Mouse (Mus musculus) urinary bladder, postnatal 4 days (tissue): Measurements from ENCODE around the gene Fgf3.

Source experiments
- DNase-seq, 2 experiments: peaks; one replicate each; pipeline ENCODE4 v3.0.0; 2021 to 2022; ENCODE audit warnings: low spot score in 2 of 2

Fgf3 gene

DNA sequence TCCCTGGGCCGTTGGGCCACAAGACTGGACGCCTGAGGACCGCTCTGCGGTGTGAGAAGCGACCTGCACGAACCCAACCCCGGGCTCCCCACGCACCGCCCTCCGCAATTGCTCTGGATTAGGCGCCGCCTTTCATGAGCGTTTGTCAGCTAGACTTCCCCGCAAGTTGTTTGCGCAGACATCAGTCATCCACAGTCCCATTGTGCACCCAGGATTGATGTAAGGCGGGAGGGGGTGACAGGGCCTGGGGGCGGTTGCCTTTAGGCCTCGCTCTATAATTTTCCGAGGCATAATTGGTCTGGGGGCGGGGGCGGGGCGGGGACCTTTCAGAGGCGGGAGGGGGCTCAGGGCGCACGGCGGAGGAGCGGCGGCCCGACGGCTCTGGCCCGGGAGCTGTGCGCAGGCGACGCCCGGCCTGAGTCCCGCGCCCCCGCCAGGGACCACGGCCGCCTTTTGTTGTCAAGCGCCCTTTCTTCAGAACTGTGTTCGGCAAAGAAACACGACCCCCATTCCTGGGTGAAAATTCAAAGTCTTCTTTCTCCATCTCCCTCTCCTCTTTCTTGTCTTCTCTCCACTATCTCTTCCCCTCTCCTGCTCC lies at the start of gene Fgf3:
Gene Fgf3 (plus strand): TSS at position 193 of the 598 bp plus-strand sequence.
- DNase-seq = no peak

DNA sequence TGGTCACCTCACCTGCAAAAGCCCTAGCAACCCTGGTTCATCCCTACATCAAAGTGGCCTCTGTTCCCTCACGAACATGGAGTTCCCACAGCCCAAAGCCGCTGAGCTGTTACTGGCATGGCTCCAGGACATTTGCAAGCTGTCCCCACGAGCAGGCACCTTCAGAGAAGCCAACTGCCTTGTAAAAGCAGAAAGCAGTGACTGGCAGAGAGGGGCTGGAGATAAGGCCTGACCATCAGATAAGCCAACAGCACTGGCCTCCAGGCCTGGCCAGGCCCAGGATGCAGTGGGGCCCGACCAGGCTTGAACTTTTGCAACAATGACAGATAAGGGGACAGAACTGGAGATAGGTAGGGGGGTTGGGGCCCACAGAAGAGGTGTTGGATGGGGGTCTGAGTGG lies 49.3 kb upstream of the Fgf3 start:
- no peak for DNase-seq

DNA sequence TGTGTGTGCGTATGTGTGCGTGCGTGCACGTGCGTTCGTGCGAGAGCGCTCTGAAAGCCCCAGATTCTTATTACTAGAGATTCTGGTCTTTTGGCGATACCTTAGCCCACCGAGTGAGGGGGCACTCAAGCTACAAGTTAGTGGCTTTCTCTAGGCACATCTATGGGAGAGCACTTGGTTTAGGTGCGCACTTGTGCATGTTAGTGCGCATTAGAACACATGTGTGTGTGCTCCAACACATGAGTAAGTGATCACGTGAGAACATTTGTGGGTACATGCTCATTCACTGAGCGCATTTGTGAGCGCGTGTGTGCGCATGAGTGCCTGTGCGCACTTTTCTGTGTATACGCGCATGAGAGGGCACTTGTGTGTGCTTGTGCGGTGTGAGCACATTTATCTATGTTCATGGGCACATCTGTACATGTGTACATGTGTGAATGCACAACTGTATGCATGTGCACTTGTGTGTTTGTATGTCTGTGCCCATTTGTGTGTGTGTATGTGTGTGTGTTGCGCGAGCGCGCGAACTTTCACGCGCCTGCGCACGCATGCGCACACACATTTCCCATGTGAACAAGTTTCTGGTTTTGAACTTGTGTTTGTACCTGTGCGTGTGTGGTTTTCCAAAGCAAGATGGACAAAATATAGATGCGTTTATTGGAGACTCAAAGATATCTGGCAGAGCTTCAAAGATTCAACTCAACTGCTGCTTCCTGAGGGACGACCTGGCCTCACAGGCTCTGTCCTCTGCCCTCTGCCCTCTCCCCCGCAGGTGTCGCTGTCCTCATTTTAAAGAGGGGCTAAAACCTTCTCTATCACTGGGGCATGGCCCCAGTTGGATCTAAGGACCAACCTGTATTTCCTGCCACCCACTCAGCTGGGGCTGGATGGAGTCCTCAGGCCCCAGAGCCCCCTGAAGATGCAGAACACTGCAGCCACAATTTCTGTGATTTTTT lies 48.0 kb upstream of the Fgf3 start:
- no peak for DNase-seq

DNA sequence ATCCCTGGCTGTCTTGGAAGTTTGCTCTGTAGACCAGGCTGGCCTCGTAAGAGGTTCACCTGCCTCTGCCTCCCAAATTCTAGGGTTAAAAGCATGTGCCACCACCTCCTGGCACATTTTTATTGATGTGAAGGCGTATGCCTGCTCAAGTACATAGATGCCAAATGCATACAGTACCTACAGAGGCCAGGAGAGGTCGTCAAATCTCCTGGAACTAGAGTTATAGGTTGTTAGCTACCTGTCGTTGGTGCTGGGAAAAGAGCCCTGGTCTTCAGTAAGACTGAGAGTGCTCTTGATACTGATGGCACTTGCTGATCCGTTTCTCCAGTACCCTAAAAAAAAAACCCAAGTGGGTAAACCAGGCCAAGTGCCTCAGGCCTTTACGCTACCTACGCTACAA lies 46.5 kb upstream of the Fgf3 start:
- no peak for DNase-seq

DNA sequence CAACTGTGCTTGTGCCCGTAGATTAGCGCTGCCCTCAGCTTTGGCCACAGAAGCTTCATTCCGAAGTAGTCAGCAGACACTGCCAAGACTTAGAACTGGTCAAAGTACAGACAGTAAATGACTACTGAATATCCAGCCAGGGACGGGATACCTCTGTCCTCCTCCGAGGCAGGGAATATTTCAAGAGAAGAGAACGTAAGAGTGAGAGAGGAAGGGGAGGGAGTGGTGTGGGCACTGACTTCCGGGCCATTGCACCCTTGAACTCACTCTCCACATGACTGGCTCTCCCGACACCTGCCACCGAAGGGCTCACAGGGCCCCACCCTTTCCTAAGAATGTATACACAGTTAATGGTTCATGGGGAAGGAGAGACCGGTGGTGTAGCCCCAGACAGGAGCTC lies 44.6 kb upstream of the Fgf3 start:
- no peak for DNase-seq

DNA sequence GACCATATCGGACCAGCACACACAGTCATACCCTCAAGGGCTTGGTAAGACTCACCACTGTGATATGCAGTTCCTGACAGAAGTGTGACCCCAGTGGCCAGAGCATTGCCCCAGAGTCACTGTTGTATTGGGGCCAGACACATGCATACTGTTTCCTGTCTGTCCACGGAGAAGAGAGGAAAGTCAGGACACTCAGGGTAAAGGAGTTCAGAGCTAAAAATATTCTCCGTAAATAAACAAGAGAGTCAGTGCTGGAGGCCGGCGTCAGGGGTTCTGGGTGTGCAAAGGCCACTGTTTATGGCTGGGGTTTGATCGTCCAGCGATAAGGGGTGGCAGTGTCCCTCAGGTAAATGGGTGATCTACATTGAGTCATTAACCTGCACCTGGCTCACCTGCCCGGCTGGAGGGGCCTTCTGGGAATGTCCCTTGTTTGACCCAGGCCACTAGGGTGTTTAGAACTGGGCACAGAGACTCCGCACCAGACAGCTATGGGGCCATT lies 41.9 kb upstream of the Fgf3 start:
- DNase-seq = no peak

DNA sequence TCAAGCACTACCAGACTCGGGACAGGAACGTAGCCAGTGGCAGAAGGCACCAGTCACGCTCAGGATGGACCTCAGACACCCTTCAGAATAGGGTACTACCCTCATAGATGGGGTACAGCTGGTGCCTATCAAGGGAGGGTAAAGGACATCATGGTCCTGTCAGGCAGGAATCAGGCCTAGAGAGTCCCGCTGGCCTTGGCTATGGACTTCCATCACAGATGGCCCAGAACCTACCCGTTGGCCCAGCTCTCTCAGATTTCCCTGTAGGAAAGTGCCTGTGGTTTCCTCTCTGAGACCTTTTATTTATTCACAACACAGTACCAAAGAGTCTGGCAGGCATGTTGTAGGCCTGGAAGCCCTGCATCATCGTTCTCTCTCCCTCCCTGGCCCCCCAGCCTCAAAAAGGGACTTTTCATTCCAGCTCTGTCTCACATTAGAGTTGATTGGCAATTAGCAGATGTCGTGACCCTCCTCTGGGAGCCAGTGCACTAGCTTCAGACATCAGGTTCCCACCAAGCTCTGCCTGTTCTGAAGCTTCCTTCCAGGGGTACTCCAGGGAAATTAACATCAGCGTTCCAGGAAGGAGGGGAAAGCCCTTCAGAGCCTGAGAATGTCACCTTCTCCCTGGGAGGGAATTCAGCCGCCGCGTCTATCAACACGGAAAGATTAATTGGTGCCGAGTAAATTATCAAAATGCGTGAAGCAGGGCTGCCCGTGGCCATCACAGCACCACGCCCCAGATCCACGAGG lies 40.7 kb upstream of the Fgf3 start:
- no peak for DNase-seq

DNA sequence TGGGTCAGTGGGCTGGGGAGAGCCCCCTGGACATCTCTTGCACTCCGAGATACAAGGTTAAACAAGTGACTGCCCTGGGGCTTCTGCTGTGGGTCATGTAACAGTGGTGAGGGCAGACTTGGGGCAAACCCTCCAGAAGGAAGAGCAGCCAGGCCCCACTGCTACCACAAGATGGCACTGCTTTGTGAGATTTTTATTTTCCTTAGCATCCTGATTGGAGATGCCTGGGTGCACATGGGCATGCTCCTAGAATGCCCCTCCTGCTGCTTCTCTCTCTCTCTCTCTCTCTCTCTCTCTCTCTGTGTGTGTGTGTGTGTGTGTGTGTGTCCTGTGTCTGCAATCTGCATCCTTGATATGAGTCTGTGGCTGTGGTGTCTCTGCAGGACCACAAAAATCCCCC lies 39.4 kb upstream of the Fgf3 start:
- no peak for DNase-seq

DNA sequence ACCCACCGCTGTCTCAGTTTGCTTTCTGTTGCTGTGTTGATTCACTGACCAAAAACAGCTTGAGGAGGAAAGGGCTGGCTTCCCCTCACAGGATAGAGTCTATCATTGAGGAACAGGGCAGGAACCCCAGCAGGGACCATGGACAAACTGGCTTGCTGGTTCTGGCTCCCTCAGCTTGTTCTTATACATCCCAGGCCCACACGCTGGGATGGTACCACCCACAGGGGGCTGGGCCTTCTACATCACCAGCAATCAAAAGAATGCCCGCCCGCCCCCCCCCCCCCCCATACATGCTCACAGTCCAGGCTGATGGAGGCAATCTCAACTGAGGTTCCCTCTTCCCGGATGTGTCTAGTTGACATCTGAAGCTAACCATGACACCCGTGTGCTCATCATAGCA lies 30.8 kb upstream of the Fgf3 start:
- no peak for DNase-seq

DNA sequence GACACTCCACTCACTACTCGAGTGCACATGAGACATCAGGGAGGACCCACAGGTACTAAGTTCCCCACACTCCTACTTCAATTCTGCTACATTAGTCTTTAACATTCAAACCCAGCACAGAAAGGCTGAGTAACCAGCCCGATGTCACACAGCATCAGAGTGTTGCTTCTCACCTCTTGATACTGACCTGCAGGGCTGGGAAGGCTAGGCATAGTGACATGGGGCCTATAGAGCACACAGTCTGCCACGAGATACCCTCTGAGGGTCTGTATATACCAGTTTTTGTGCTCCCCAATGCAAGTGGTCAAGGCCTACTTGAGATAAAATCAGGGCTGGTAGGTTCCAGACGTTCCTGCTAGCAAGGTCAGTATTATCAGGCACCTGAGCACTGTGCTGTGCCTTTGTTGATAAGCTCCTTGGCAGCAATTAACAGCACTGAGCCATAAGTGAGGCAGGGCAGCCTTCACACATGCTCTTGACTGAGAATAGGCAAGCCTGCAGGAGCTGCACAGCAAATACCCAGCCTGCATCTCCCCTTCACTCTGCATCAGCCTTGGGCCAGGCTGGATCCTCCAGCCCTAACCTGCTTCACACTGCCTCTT lies 29.8 kb upstream of the Fgf3 start:
- no peak for DNase-seq

DNA sequence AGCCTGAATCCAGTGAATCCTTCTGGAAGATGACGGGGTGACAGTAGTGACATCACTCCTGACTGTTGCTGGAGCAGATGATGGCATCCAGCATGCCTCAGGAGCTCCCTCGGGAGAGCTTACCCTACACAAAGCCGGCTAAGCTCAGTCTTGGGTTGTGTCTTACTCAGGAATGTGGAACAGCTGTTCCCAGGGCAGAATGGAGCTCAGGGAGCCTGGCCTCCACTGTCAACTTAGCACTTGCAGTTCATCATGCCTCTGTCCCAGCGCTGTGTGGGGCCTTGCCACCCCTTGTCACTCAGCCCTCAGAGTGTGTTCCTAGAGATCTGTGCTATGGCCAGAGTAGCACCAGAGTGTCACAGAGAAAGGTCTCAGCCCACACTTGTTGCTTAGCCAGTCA lies 26.4 kb upstream of the Fgf3 start:
- no peak for DNase-seq

DNA sequence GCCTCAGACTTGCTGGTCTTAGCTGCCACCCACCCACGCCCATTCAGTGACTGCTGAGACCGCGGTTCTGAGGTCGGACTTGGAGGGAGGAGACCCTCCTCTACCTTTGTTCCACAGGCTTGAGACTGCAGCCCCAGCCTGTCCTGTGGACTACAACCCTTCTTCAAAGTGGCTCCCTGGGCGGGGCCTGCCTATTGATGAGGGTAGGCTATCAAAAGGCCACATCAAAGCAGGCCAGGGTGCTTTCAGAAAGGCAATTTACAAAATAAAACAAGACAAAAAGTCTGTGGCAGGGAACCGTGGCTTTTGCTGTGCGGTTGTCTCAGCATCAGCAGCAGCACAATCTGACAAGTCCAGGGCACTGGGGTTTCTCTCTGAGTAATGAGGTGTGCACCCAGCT lies 16.0 kb upstream of the Fgf3 start:
- no peak for DNase-seq

DNA sequence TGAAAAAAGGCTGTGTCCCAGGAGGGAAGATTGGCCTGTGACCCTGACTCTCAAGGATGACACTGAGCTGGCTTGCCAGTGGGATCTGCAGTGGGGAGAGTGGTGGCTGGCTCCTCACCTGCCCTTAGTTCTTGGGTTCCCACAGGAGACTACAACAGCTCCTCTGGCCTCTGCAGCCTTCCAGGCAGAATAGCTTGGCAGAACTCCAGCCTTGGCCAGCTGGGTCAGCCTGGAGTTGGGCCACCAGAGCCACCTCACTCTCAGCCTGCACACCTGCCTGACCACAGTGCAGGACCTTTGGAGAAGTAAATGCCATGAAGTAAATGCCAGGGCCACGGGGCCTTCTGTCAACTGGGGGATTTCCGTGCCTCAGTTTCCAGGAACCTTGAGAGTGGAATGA lies 13.9 kb upstream of the Fgf3 start:
- no peak for DNase-seq

DNA sequence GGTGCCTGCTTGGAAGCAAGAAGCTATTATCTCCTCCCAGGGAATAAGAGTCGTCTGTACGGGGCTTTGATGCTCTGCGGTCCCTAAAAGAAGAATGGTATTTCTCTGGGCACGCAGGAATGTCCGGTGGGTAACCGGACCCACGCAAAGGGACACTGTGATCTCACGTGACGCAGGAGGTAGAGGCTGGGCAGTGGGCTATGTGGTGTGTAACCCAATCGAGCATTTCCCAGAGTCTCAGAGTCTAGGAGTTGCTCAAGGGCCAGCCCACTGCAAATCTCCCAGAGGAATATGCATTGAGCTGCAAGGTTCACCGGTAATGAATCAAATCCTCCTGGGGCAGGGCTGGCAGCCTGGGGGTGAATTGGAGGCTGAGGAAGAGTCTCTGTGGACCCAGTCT lies 9.5 kb upstream of the Fgf3 start:
- DNase-seq = no peak

DNA sequence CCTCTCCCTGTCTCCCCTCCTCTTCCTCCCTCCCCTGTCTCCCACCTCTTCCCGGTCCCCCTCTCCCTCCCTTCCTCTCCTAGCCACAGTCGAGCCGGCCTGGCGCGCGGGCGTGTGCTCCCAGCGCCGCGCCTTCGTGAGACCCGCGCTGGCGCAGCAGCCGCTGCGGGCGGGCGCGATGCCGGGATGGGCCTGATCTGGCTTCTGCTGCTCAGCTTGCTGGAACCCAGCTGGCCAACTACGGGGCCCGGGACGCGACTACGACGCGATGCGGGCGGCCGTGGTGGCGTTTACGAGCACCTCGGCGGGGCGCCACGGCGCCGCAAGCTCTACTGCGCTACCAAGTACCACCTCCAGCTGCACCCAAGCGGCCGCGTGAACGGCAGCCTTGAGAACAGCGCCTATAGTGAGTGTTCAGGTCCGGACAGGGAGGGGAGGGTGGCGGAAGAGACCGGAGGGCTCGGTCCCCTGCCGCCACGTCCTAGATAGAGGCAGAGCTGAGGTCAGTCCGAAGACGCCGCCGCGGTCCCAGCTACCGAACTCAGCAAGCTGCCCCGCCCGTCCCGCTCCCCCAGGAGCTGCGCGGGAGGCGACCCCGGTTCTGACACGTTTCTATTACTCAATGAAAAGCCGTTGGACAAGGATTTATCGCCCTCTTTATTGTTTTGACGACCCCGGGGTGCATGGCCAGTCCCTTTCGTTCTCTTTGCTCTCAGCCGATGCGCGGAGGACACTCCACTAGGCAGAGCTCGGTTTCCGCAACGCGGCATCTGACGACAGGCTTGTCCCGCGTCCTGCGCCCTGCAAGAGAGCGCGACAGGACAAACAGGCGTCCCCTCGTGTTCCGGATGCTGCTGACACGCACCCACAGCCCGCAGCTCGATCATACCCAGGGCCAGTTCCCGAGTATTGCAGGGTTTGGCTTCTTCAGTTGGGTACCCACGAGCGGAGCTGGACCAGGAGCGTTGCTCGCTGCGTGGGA lies 930 bp downstream of the Fgf3 start:
- DNase-seq = no peak

DNA sequence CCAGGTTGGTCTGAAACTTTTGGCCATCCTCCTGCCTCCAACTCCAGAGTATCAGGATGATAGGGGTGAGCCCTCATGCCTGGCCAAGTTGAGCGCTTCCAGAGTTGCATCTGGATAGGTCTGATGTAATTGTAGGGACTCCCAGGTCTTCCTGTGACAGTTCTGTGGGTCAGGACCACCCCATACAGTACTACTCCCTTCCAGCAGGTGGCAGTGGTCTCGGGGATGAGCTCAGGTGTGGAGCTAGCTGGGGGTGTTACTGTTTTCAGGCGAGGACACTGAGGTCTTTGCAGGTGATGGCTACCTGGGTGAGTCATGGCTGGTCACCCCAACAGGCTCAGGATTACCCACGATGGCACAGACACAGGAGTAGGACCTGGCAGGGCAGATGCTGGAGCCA lies 8.3 kb downstream of the Fgf3 start:
- DNase-seq = no peak

DNA sequence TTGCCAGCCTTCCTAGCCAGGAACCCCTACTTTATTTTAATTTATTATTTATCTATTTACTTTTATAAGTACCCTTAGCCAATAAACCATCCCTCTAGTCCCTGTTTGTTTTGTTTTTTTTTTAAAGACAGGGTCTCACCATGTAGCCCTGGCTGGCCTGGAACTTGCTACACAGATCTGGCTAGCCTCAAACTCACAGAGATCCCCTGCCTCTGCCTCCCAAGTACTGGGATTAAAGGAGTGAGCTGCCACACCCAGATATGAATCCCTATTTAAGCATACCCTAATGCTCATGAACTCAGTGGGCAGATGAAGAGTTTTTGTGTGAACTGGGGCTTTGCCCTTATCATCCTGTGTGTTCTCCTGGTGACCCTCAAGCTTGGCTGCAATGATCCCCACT lies 9.2 kb downstream of the Fgf3 start, which contains the start of gene Fgf4:
Gene Fgf4 (plus strand): TSS at position 301 of the 400 bp plus-strand sequence.
- no peak for DNase-seq

DNA sequence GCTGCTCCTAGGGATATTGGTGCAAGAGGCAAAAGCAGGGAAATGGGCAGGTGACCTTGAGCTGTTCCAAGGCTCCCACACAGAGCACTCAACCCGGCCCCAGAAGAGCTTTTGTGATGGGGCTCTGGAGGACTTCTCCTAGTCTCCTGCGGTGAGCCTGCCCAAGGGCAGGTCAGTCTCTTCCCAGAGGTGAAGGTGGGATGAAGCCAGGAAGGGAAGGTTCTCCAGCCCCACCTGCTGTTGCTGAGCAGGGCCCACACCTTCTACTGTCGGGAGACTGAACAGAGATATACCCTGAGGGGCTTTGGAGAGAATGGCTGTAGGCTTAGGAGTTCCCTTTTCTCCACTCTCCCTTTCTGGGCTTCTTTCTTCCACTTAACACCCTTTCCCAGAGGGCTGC lies 13.4 kb downstream of the Fgf3 start:
- no peak for DNase-seq

DNA sequence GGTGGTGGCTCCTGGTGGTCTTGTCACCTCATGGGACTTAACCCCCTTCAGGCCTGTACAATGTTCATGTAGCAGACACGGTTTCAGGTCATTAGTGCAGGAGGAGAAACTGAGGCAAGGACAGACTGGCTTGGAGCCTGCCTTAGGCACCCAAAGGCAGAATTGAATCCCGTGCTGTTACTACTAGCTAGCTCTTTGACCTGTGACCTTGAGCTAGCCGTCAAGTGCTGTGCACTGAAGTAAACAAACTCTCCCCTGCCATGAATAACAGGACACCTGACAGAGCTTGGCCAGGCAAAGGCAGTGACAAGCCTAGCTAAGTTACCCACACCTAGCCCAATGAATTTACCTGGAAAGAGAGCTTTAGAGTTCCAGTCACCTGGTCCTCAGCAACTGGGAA lies 17.1 kb downstream of the Fgf3 start:
- DNase-seq = no peak

DNA sequence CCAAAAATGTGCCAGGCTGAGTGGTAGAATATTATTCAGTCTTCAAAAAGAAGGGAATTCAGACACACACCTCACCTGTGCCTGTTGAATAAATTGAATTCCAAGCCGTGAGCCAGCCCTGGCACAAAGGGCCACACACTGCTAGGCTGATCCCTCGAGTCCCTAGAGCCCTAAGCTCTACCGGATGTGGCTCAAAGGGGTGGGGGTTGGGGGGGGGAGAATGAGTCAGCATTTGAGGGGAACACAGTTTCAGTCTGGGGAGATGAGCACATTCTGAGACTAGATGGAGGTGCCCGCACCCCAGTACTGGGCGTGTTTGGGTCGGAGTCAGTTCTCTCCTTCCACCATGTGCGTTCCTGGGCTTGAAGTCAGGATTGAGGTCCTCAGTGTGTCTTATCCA lies 19.3 kb downstream of the Fgf3 start:
- DNase-seq = no peak

DNA sequence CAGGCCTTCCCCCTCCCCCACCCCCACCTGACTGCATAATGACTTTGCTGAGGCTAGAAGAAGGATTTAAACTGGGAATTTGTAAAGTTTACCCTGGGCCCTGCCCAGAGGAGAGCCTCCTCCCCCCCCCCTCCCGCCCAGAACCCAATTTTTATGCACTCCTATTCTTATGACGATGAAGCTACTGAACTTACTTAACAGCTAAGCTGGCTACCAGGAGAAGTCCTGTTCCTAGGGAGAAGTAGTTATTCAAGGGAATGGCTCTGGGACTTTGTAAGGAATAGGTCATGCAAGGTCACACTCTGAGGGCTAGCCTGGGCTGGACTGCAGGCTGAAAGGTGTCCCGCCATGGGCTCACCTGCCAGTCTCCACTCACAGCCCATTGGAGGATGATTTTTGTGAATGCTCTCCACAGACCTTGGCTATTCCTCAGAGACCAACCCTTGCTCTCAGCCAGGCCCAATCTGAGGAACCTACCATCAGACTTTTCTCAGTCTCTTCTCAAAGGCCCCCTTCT lies 20.0 kb downstream of the Fgf3 start:
- DNase-seq = no peak
